Mouse (Mus musculus) left cerebral cortex, postnatal 25 days (tissue): ENCODE data around the gene Cox5b. TPM values are rescaled to one million over a fixed set of nuclear protein-coding genes. Genes with fewer than 3 reads are reported as not detected.
"Not testable (repeated sequence)": the region's sequence is repeated elsewhere in the genome, so short reads cannot be mapped to it uniquely, and the experiment has no call there.

Source experiments
- DNase-seq, 2 experiments: peaks; one replicate each; pipeline ENCODE4 v3.0.0; 2022; ENCODE audit warnings: low spot score in 2 of 2, mixed read lengths in 1 of 2
- intact Hi-C: fragments of 180-260 bp; cut with DNase I; formaldehyde crosslinking; loops from one replicate; pipeline ENCODE4 v1.15.1; 2025
- total RNA-seq, 2 experiments: library from RNA; stranded (reverse); gene quantifications; 2 replicates each; pipeline ENCODE4 v1.2.3; 2021

Cox5b gene
- 100 to 1,000 TPM; 591 to 598 TPM for total RNA-seq

DNA sequence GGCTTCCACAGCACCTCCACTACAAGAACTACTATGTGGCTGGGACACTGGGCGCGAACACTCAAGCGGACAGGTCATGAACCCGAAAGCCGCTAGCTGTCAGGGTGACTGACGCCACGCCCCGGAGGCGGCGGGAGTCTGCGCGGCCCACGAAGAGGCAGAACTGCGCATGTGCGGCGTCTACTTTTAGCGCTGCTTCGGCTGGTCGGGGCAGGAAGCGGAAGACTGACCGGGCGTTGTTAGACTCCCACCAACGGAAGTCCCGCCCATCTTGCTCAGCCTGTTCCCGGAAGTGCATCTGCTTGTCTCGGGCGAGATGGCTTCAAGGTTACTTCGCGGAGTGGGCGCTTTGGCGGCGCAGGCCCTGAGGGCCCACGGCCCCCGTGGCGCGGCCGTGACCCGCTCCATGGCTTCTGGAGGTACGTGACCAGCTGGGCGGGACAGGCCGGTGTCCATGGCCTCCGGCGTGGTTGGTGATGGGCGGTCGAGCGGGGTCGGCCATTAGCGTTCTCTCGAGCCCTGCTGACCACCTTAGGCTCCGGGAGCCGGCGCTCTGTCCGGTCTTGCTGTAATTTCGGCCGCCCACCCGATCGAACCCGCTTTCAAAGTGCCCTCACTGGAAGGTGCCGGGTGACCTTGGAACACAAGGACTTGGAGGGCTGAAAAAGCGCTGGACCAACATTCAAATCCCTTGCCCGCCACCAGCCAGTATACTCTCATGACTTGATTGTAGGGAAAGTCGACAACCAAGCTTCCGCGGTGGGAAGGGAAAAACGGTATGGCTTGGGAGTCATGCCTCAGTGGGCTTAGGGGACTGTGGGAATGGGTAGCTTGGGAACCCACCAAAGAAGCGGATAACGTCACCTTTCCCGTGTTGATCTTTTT, at the start of gene Cox5b:
Cox5b (plus strand) TSS at position 179 of the 885 bp plus-strand sequence.
- DNase-seq, result peak; percentile 94 to 98
- intact Hi-C loops, result no loop called here

DNA sequence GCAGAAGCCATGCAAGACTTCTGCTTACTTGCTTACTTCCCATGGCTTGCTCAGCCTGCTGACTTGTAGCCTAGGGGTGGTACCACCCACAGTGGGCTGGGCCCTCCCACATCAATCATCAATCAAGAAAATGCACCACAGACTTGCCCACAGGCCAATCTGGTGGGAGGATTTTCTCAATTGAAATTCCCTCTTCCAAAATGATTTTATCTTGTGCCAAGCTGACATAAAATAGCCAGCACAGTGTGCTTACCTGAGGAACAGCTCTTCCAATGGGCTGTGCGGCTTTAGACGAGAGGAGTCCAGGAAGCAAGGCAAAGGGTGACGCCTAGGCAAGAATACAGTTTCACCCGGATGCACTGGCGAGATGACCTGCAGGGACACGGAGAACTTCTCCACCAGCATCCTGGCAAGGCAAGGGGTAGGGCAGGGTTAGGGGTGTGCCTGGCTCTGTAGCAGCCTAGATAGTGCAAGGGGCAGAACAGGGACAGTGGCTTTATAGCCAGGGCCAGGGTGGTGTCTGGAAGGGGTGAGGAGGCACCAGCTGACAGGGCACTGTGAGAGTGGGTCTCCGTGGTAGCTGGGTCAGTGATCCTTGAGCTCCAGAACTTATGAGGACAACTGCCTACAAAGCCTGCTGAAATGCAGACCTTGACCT, 47.2 kb upstream of the Cox5b start:
- intact Hi-C loops, result no loop called here
- no peak for DNase-seq

- intact Hi-C loops, result no loop called here
Measured at GRCm38 (mm10) chr1:36644615-36645007, 46.6 kb upstream of the Cox5b start.

GRCm38 (mm10) chr1:36646285-36646684, 45.0 kb upstream of the Cox5b start:
- no peak for DNase-seq

More at GRCm38 (mm10) chr1:36644615-36645007, 46.6 kb upstream of the Cox5b start:
- DNase-seq, result no peak

GRCm38 (mm10) chr1:36647631-36648030, 43.6 kb upstream of the Cox5b start:
- no peak for DNase-seq
- intact Hi-C loops, result no loop called here

More at GRCm38 (mm10) chr1:36646285-36646684, 45.0 kb upstream of the Cox5b start:
- intact Hi-C loops, result no loop called here

GRCm38 (mm10) chr1:36655039-36655438, 36.2 kb upstream of the Cox5b start:
- no peak for DNase-seq
- intact Hi-C loops, result no loop called here

- intact Hi-C loops, result no loop called here
- no peak for DNase-seq
Measured at GRCm38 (mm10) chr1:36656233-36656632, 35.0 kb upstream of the Cox5b start.

- intact Hi-C loops, result no loop called here
- no peak for DNase-seq
Measured at GRCm38 (mm10) chr1:36657658-36658415, 33.4 kb upstream of the Cox5b start.

- intact Hi-C loops, result no loop called here
- no peak for DNase-seq
Measured at GRCm38 (mm10) chr1:36658621-36659399, 32.4 kb upstream of the Cox5b start.

DNA sequence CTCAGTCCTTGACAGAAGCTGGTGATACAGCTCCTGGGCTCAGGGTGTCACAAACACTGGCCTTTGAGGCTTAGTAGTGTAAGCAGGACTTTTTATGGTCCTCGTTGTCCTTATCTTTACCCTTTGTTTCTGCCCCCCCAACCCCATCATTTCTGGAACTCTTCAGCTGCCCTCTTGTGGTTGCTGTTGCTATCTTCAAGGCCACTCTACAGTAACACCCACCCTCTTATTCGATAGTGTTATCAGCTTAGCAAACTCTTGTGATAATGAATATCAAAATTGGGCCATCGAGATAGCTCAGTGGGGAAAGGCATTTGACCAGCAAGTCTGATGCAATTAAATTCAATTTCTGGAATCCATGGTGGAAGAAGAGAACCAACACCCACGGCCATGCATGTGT, 26.8 kb upstream of the Cox5b start:
- peak in 1 of 2 experiments; percentile 25 for DNase-seq
- intact Hi-C loops, result loop anchor here (1.0 kb wide), 1 partner anchor 117 kb away; the partner anchor contains the start of gene Ankrd39

DNA sequence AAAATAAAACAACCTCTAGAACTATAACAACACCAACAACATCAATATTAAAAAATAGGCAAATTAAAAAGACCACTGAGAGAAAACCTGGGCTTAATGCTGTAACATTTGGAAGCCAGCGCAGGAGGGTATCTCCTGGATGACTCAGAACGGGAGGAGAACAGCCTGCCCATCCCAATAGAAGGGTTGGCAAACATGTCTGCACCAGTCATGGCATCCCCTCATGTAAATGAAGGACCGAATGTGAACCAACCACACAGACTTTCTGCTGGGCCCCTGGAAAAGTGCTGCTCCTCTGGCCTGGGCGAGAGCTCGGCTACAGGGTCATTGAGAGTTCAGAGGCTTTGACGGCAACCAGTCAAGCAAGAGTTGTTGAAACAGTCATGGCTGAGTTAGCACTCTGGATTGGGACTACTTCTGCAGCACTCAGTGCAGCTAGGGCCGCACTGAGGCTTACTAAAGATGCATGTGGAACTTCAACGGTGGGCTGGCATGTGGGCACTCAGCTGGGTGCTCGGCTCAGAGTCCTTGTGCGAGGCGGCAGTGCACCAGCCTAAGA, 26.0 kb upstream of the Cox5b start:
- DNase-seq, result no peak
- intact Hi-C loops, result no loop called here

DNA sequence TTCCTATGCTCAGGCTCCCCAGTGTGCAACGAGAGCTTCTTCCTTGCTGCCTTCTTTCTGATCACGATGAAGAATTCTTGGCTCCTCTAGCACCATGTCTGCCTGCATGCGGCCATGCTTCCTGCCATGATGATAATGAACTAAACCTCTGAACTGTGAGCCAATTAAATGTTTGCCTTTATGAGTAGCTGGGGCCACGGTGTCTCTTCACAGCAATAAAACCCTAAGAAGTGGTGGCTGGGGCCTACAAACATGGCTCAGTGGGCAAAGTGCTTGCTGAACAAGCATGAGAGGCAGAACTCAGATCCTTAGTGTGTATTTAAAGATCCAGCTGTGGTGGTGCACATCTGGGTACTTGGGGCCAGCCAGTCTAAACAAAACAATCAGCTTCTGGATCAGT, 25.3 kb upstream of the Cox5b start:
- no peak for DNase-seq
- intact Hi-C loops, result no loop called here

- DNase-seq, intact Hi-C loops: not testable (repeated sequence)
Measured at GRCm38 (mm10) chr1:36668007-36668406, 23.2 kb upstream of the Cox5b start.

DNA sequence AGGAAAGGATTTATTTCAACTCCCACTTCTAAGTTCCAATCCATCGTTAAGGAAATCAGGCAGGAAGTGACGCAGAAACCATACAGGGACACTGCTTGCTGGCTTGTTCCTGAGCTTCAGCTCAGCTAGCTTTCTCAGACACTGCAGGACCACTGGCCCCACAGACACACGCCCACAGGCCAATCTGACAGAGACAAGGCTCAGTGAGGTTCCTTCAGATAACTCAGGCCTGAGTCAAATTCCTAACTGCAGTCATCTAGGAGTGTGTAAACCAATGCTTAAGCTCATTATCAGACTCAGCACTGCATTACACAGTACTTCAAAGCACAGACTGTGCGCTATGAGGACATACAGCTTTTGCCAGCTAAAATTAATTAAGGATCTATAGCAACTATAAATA, 21.0 kb upstream of the Cox5b start:
- DNase-seq, result no peak
- intact Hi-C loops, result no loop called here

DNA sequence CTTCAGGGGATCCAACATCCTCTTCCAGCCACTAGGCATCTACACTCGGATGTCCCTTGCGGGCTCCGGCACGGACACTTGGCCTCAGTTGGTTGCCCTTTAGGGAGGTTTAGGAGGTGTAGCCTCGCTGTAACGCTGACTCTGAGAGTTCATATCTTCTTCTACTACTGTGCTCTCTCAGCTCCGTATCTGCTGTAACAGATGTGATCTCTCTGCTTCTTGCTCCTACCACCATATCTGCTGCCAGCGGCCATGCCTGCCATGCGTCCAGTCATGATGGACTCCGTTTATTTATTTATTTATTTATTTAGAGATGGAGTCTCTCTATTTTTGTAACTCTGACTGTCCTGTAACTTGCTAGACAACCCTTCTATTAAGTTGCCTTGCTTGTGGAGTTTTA, 20.0 kb upstream of the Cox5b start:
- no peak for DNase-seq
- intact Hi-C loops, result no loop called here

GRCm38 (mm10) chr1:36672648-36673350, 18.4 kb upstream of the Cox5b start:
- DNase-seq, result no peak

DNA sequence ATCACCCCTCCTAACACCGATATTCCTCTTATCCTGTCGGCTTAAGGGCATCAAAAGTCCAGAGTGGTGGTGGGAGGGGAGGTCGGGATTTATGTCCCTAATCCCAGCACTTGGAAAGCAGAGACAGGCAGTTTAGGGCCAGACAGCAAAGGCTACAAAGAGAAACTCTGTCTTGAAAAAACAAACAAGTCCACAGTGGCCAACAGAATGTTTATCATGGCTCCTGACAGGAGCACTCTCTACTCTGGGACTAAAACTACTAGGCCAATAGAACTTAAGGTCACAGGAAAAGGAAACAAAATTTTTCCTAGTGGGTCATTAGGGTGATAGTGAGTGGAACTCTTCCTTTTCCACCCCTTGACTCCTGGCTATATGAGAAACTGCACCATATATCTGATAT, 16.3 kb upstream of the Cox5b start:
- intact Hi-C loops, result no loop called here
- DNase-seq, result no peak

More at GRCm38 (mm10) chr1:36672648-36673350, 18.4 kb upstream of the Cox5b start:
- intact Hi-C loops, result no loop called here

GRCm38 (mm10) chr1:36680893-36681292, 10.4 kb upstream of the Cox5b start:
- intact Hi-C loops, result no loop called here
- DNase-seq, result no peak
